Mouse (Mus musculus): ENCODE results near the gene Pcca.

Pcca gene

DNA sequence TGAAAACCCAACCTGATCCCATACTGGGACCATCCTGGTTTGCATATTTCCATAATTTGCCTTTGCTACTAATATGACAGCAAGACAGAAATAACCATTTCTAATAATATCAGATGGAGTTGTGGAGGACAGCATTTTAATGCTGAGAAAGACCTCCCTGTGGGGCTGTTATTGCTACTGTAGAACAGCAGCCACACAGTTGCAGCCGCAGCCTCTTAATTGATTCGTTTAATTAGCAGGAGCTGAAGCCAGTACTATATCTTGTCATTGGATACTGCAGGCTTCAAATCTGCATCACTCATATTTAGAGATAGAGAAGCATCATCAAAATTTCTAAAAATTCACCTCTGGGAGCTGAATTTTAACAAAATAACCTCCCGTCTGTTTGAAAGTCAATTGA is 286.9 kb downstream of the Pcca start:
- TF ChIP-seq GATA4 (IDR thresholded peaks at IDR 0.05; ENCODE audit: insufficient replicate concordance, low read length): no peak

DNA sequence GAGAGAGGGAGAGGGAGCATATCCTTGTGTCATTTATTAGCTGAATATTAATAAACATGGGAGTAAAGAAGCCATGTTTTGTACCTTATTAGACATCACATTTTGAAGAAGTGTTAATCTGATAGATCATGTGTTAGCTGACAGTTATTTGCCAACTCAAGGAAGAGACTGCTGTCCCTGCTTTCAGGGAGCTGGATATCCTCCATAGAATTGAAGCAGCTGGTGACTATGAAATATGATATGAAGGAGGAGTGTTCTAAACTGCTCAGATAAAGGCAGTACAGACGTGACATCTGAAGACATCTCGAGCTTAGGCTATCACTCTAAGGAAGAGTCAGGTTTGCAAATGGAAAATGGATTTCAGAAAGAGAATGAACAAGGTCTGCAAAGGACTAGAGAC is 289.7 kb downstream of the Pcca start:
- no peak for TF ChIP-seq GATA4 (IDR thresholded peaks at IDR 0.05; ENCODE audit: insufficient replicate concordance, low read length)

DNA sequence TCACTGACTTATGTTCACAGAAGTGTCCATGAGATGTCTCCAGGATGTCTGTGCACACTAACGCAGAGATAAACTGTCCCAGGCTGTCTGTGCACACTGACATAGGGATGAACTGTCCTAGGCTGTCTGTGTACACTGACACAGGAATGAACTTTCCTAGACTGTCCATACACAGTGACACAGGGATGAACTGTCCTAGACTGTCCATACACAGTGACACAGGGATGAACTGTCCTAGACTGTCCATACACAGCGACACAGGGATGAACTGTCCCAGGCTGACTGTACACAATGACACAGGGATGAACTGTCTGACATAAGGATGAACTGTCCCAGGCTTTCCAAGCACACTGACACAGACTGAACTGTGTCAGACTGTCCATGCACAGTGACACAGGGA is 291.3 kb downstream of the Pcca start:
- no peak for TF ChIP-seq GATA4 (IDR thresholded peaks at IDR 0.05; ENCODE audit: insufficient replicate concordance, low read length)

- TF ChIP-seq GATA4 (IDR thresholded peaks at IDR 0.05; ENCODE audit: insufficient replicate concordance, low read length): no peak
Measured at GRCm38 (mm10) chr14:122830433-122830832, 296.3 kb downstream of the Pcca start.

DNA sequence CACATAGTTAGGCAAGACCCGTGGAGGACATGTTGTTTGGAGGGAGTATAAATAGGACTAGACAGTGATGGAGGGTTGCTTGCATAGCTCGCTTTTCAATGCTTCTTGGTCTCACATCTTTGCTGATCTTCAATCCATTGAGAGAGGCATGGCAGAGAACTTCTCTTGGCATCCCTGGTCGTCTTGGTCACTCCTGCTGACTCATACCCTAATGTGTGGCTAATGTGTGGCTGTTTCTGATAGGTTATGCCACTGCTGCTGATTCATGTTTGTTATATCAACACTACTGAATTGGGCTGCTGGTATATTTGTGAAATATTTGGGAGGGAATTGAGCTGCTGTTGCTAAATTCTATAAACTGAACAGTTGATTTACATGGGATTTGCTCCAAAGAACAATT is 299.5 kb downstream of the Pcca start:
- no peak for TF ChIP-seq GATA4 (IDR thresholded peaks at IDR 0.05; ENCODE audit: insufficient replicate concordance, low read length)

GRCm38 (mm10) chr14:122834753-122835152 is 300.6 kb downstream of the Pcca start:
- no peak for TF ChIP-seq GATA4 (IDR thresholded peaks at IDR 0.05; ENCODE audit: insufficient replicate concordance, low read length)

GRCm38 (mm10) chr14:122835487-122836190 is 301.5 kb downstream of the Pcca start:
- no peak for TF ChIP-seq GATA4 (IDR thresholded peaks at IDR 0.05; ENCODE audit: insufficient replicate concordance, low read length)

DNA sequence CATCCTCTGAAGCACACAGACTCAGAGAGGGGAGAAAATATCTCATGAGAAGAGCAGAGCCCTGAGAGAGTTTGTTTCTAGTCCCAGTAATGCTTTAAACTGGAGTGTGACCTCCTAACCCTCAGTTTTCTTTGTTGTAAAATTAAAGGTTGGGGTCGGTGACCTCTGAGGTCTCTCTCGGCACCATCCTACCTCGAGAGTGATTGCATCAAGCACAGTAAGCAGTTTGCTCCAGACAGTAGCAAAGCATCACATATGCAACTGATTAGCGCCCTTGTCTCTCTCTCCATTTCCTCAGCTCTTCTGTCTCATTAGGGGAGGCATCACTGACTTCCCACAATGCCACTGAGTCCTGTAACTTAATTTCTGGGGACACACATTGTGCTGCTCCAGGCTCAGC is 302.1 kb downstream of the Pcca start:
- TF ChIP-seq GATA4 (IDR thresholded peaks at IDR 0.05; ENCODE audit: insufficient replicate concordance, low read length): no peak

- TF ChIP-seq GATA4 (IDR thresholded peaks at IDR 0.05; ENCODE audit: insufficient replicate concordance, low read length): no peak
Measured at GRCm38 (mm10) chr14:122837018-122837417, 302.9 kb downstream of the Pcca start.

GRCm38 (mm10) chr14:122852506-122853057 is 318.5 kb downstream of the Pcca start:
- TF ChIP-seq GATA4 (IDR thresholded peaks at IDR 0.05; ENCODE audit: insufficient replicate concordance, low read length): no peak

DNA sequence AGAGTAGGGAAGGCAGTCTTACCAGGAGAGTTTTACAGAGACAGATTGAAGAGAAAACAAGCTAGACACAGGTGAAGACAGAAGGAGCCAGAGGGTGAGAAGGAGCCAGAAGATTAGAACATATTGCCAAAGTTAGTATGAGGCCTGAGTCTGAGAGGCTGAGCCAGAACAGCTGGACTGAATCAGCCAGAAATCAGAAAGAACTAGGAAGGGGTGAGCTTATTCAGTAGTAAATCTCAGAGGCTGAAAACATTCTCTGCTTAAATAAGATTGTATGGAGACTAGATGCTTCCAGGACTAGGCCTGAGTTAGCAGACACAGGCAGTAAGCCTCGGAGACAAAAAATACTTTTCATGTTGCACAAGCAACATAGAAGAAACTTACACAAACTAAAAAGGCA is 325.7 kb downstream of the Pcca start:
- TF ChIP-seq GATA4 (IDR thresholded peaks at IDR 0.05; ENCODE audit: insufficient replicate concordance, low read length): no peak

GRCm38 (mm10) chr14:122862623-122863022 is 328.5 kb downstream of the Pcca start:
- no peak for TF ChIP-seq GATA4 (IDR thresholded peaks at IDR 0.05; ENCODE audit: insufficient replicate concordance, low read length)

DNA sequence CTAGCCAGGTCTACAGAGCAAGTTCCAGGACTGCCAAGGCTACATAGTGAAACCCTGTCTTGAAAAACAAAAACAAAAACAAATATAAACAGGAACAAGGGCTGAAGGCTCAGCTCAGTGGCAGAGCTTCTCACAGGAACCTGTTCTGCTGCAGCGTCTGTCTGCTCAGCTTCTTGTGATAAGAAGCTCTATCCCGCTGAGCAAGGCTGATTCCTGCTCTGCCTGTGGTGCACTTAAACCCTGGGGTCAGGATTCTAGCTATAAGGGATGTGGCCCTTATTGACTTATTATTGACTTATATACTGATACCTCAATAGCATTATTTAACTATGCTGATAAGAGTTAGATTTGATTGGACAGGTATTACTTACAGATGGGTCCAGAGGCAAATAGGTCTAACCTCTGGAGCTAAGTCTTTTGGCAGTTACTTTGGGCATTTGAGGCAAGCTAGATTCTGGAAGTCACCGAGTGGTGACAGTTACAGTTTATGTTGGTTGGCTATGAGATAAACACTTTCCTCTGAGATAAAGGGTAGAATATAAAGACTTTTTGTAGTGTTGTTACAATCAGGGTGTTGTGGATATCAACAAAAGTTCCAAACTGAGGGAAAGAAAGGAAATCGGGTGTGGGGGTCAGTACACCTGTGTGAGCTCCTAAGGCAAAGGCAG is 331.5 kb downstream of the Pcca start:
- TF ChIP-seq GATA4 (IDR thresholded peaks at IDR 0.05; ENCODE audit: insufficient replicate concordance, low read length): no peak

GRCm38 (mm10) chr14:122867531-122868285 is 333.6 kb downstream of the Pcca start:
- no peak for TF ChIP-seq GATA4 (IDR thresholded peaks at IDR 0.05; ENCODE audit: insufficient replicate concordance, low read length)

DNA sequence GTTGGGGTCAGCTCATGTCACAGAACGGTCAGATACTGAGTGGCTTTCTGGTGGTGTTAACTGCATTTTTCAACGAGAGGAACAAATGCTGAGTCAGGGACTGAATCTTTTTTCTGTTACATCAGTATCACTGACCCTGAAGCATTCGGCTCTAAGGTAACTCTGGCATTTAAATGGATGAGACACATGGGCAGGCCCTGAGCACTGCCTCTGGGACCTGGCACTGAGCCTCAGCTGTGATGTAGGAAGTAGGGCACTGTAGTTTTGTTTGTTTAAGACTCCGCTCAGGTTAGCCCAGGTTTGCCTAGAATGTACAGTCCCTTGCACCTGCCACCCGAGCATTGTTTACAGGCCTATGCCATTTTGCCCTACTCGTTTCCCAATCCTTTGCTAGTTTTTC is 335.7 kb downstream of the Pcca start:
- no peak for TF ChIP-seq GATA4 (IDR thresholded peaks at IDR 0.05; ENCODE audit: insufficient replicate concordance, low read length)

Measured in liver, adult (tissue).